Mouse (Mus musculus) forebrain, embryonic 14.5 days (tissue): ENCODE data around the gene Sh2d5. TPM values are rescaled to one million over a fixed set of nuclear protein-coding genes. Genes with fewer than 3 reads are reported as not detected.

Experiments used
- ATAC-seq: fragments of 200-750 bp; cut with Nextera tagmentation; 2 replicates; pipeline ENCODE4 v1.8.0; 2017; ENCODE audit warnings: mild to moderate bottlenecking, moderate library complexity
- DNase-seq: peaks from one replicate; pipeline ENCODE4 v3.0.0-alpha.2; 2015; ENCODE audit warnings: low spot score
- H3K27ac ChIP-seq: fragments of 300-500 bp; sonication (generic); 2 replicates; pipeline ENCODE4 v1.5.1; 2014; ENCODE audit warnings: low read depth, mild to moderate bottlenecking, control low read depth, low read length, moderate library complexity
- H3K27me3 ChIP-seq: fragments of 300-500 bp; sonication (generic); replicated peaks from 2 replicates; pipeline ENCODE4 v1.6.1; 2014; ENCODE audit warnings: low read length, control low read depth, mixed read lengths; ENCODE audit not compliant: control insufficient read depth, insufficient read depth
- H3K36me3 ChIP-seq: fragments of 300-500 bp; sonication (generic); 2 replicates; pipeline ENCODE4 v1.6.1; 2014; ENCODE audit warnings: low read length, control low read depth; ENCODE audit not compliant: control insufficient read depth, insufficient read depth
- H3K4me1 ChIP-seq: fragments of 300-500 bp; sonication (generic); 2 replicates; pipeline ENCODE4 v1.6.1; 2014; ENCODE audit warnings: antibody characterized with exemption, low read length, control low read depth; ENCODE audit not compliant: control insufficient read depth, insufficient read depth
- H3K4me2 ChIP-seq: fragments of 300-500 bp; sonication (generic); 2 replicates; pipeline ENCODE4 v1.6.1; 2014; ENCODE audit warnings: mild to moderate bottlenecking, control low read depth, low read length
- H3K4me3 ChIP-seq: fragments of 300-500 bp; sonication (generic); 2 replicates; pipeline ENCODE4 v1.5.1; 2014; ENCODE audit warnings: low read depth, low read length, control low read depth
- H3K9ac ChIP-seq: fragments of 300-500 bp; sonication (generic); 2 replicates; pipeline ENCODE4 v1.6.1; 2014; ENCODE audit warnings: mild to moderate bottlenecking, low read length, control low read depth, moderate library complexity
- H3K9me3 ChIP-seq: fragments of 300-500 bp; sonication (generic); replicated peaks from 2 replicates; pipeline ENCODE4 v1.6.1; 2016; ENCODE audit warnings: low read length, control low read depth, mixed read lengths; ENCODE audit not compliant: control insufficient read depth
- WGBS: fragments of 180-500 bp; shearing (Covaris S2); extraction: QIAGEN DNeasy Blood & Tissue Kit; methylation state at CpG from one replicate; pipeline ENCODE4 v1.1.7; 2014; 5-methylcytosine and 5-hydroxymethylcytosine counted together
- polyA plus RNA-seq: library from polyadenylated mRNA; unstranded; fragments of >200 nt; fragmentation: Nextera tagmentation; extraction: Ambion mirVana; gene quantifications from 2 replicates; pipeline ENCODE4 v1.2.1, GENCODE M21; 2014

Gene Sh2d5
- 4.0 and 4.6 TPM in 2 replicates for polyA plus RNA-seq

GRCm38 (mm10) chr4:138250088-138250960 is at the start of gene Sh2d5, which contains the start of gene Kif17:
Sh2d5 (plus strand) TSS chr4:138250403.
Kif17 (plus strand) TSS chr4:138250435.
- Histone ChIP-seq H3K4me3 (peak within 1 kb of the TSS; percentile 49), H3K4me2 (peak within 1 kb of the TSS; percentile 97), H3K27ac (0 out of 2 replicates have a peak within 1 kb of the TSS, but pooled peaks have one; percentile 21), H3K4me1 (peaks cover 9% of the 10 kb centered on the region; the same call in 1 of the 2 replicates), H3K27me3 (peaks cover 23% of the 10 kb centered on the region; the same call in 1 of the 2 replicates), H3K9me3 (no peaks in the 10 kb centered on the region), H3K9ac (peak within 1 kb of the TSS; percentile 61), H3K36me3 (peaks cover 23% of the 10 kb centered on the region)
- DNase-seq (peak; percentile 87), ATAC-seq (peak; percentile 92)
- whole genome bisulfite sequencing = under 1% methylated on average over 72 of the region's 74 CpGs

- H3K4me2 ChIP-seq = no peak overlapping the region
- ATAC-seq = no peak
- H3K4me3 ChIP-seq = no peak overlapping the region
Measured at GRCm38 (mm10) chr4:138200769-138201168, 49.4 kb upstream of the Sh2d5 start.

GRCm38 (mm10) chr4:138201696-138202095 is 48.5 kb upstream of the Sh2d5 start:
- no peak overlapping the region for H3K4me3 ChIP-seq
- no peaks in the 10 kb centered on the region for H3K27me3 ChIP-seq
- H3K9me3 ChIP-seq = no peaks in the 10 kb centered on the region
- peaks cover 88% of the 10 kb centered on the region for H3K36me3 ChIP-seq
- ATAC-seq (no peak), DNase-seq (no peak)
- H3K4me2 ChIP-seq = no peak overlapping the region
- H3K27ac ChIP-seq = no peak overlapping the region
- H3K4me1 ChIP-seq = no peaks in the 10 kb centered on the region
- H3K9ac ChIP-seq = no peak overlapping the region
- WGBS = 90% methylated on average over 9 of the region's 9 CpGs

More at GRCm38 (mm10) chr4:138200769-138201168, 49.4 kb upstream of the Sh2d5 start:
- H3K27me3 ChIP-seq = no peaks in the 10 kb centered on the region
- H3K9ac ChIP-seq = no peak overlapping the region
- 93% methylated on average over 3 of the region's 3 CpGs for WGBS
- H3K4me1 ChIP-seq = no peaks in the 10 kb centered on the region
- no peak overlapping the region for H3K27ac ChIP-seq
- H3K9me3 ChIP-seq = no peaks in the 10 kb centered on the region
- DNase-seq = no peak
- H3K36me3 ChIP-seq = peaks cover 90% of the 10 kb centered on the region

GRCm38 (mm10) chr4:138210116-138210515 is 40.1 kb upstream of the Sh2d5 start:
- Histone ChIP-seq H3K4me2 (no peak overlapping the region), H3K4me1 (no peaks in the 10 kb centered on the region), H3K4me3 (no peak overlapping the region), H3K36me3 (peaks cover 44% of the 10 kb centered on the region), H3K27me3 (no peaks in the 10 kb centered on the region), H3K9me3 (no peaks in the 10 kb centered on the region), H3K27ac (no peak overlapping the region), H3K9ac (no peak overlapping the region)
- no peak for DNase-seq
- ATAC-seq = no peak
- WGBS = 91% methylated on average over 5 of the region's 5 CpGs

GRCm38 (mm10) chr4:138213861-138214260 is 36.3 kb upstream of the Sh2d5 start:
- Histone ChIP-seq H3K36me3 (peaks cover 19% of the 10 kb centered on the region), H3K4me2 (no peak overlapping the region), H3K27me3 (no peaks in the 10 kb centered on the region), H3K9me3 (no peaks in the 10 kb centered on the region), H3K9ac (no peak overlapping the region), H3K4me3 (no peak overlapping the region), H3K4me1 (peaks cover 15% of the 10 kb centered on the region), H3K27ac (no peak overlapping the region)
- WGBS = 87% methylated on average over 3 of the region's 3 CpGs
- ATAC-seq (no peak), DNase-seq (no peak)

GRCm38 (mm10) chr4:138215671-138216199 is 34.5 kb upstream of the Sh2d5 start:
- no peaks in the 10 kb centered on the region for H3K27me3 ChIP-seq
- no peaks in the 10 kb centered on the region for H3K9me3 ChIP-seq
- DNase-seq = peak; percentile 8
- H3K9ac ChIP-seq = peak overlapping the region; percentile 99
- H3K27ac ChIP-seq = peak overlapping the region; percentile 100
- H3K36me3 ChIP-seq = 0 out of 2 replicates have a peak, but pooled peaks cover 10% of the 10 kb centered on the region
- WGBS = 45% methylated on average over 13 of the region's 13 CpGs
- H3K4me3 ChIP-seq = peak overlapping the region; percentile 98
- peaks cover 15% of the 10 kb centered on the region for H3K4me1 ChIP-seq
- no peak for ATAC-seq
- peak overlapping the region; percentile 59 for H3K4me2 ChIP-seq

- peaks cover 15% of the 10 kb centered on the region for H3K4me1 ChIP-seq
- H3K9me3 ChIP-seq = no peaks in the 10 kb centered on the region
- DNase-seq = peak; percentile 85
- H3K27ac ChIP-seq = peak within 1 kb of the TSS; percentile 100
- peak; percentile 77 for ATAC-seq
- H3K27me3 ChIP-seq = no peaks in the 10 kb centered on the region
- WGBS = under 1% methylated on average over 49 of the region's 84 CpGs
- peak within 1 kb of the TSS; percentile 99 for H3K9ac ChIP-seq
- peak within 1 kb of the TSS; percentile 98 for H3K4me3 ChIP-seq
- H3K4me2 ChIP-seq = peak within 1 kb of the TSS; percentile 88
- H3K36me3 ChIP-seq = 0 out of 2 replicates have a peak, but pooled peaks cover 10% of the 10 kb centered on the region
Measured at GRCm38 (mm10) chr4:138216200-138216890, 33.9 kb upstream of the Sh2d5 start, which contains the start of gene Hp1bp3. Hp1bp3 (plus strand) TSS chr4:138216296.

- H3K9me3 ChIP-seq = no peaks in the 10 kb centered on the region
- WGBS = under 1% methylated on average over 37 of the region's 68 CpGs
- DNase-seq (peak; percentile 98), ATAC-seq (peak; percentile 96)
- H3K4me1 ChIP-seq = peaks cover 15% of the 10 kb centered on the region
- H3K36me3 ChIP-seq = peaks cover 14% of the 10 kb centered on the region; the same call in 1 of the 2 replicates
- peak overlapping the region; percentile 88 for H3K4me2 ChIP-seq
- no peaks in the 10 kb centered on the region for H3K27me3 ChIP-seq
- H3K9ac ChIP-seq = peak overlapping the region; percentile 99
- H3K27ac ChIP-seq = peak overlapping the region; percentile 100
- H3K4me3 ChIP-seq = peak overlapping the region; percentile 98
Measured at GRCm38 (mm10) chr4:138216891-138217392, 33.3 kb upstream of the Sh2d5 start.
